ENCODE assay signal across 12 mouse cellular contexts in genomic region chr2:163798411-163798810, GRCm38 (mm10). TPM values are rescaled to one million over a fixed set of nuclear protein-coding genes. Genes with fewer than 3 reads are reported as not detected.
DNase-seq lines count a peak whose midpoint lies in the region; ATAC-seq and TF ChIP-seq lines count a peak whose summit lies in the region.
"Had no signal": no experiment of that assay in that cellular context is flagged by ENCODE, and none has a peak within 500 bp of the region (broad histone marks: within the 10 kb centered on the region; RNA-seq: fewer than 3 reads in every experiment).

No protein-coding gene starts in this region.

- H3K9ac ChIP-seq in embryonic facial prominence, embryonic 15.5 days, result no peak overlapping the region

- TF ChIP-seq CTCF in left cerebral cortex, adult 2 months (IDR thresholded peaks at IDR 0.05), result no peak

- 32% methylated on average over 7 of the region's 7 CpGs for WGBS in embryonic facial prominence, embryonic 15.5 days

- H3K4me1 ChIP-seq in embryonic facial prominence, embryonic 15.5 days, result peaks cover 17% of the 10 kb centered on the region

- no peak overlapping the region for H3K4me2 ChIP-seq in embryonic facial prominence, embryonic 15.5 days (replicated peaks)

- no peak overlapping the region for H3K27ac ChIP-seq in left cerebral cortex, adult 2 months
- peak overlapping the region; percentile 69 for H3K27ac ChIP-seq in embryonic facial prominence, embryonic 15.5 days (replicated peaks)

- H3K27me3 ChIP-seq in embryonic facial prominence, embryonic 15.5 days, result no peaks in the 10 kb centered on the region

- no peaks in the 10 kb centered on the region for H3K36me3 ChIP-seq in embryonic facial prominence, embryonic 15.5 days

- intact Hi-C loops in left cerebral cortex, postnatal 4 days (cut with DNase I), result no loop called here
- intact Hi-C loops in left cerebral cortex, adult 2 months (cut with DNase I), result no loop called here
- intact Hi-C loops in heart, postnatal 14 days (cut with DNase I), result no loop called here

- DNase-seq in left cerebral cortex, postnatal 4 days, result peak; percentile 30
- DNase-seq in left cerebral cortex, adult 2 months (ENCODE audit: extremely low spot score in 1 of 2, low spot score in 2 of 2), result no peak
- peak; percentile 54 to 72 for DNase-seq in heart, postnatal 14 days
- peak; percentile 68 to 88 for DNase-seq in lung, postnatal 4 days
- DNase-seq in frontal cortex, postnatal 10 days (ENCODE audit: low spot score in 2 of 2), result no peak
- no peak for DNase-seq in embryo, embryonic 11 days
- no peak for DNase-seq in thymus, postnatal 14 days
- DNase-seq: right cerebral cortex, postnatal 4 days; thymus, postnatal 4 days had no signal

- ATAC-seq in embryonic facial prominence, embryonic 15.5 days (ENCODE audit: insufficient number of reproducible peaks, low FRiP score, low TSS enrichment, low read depth), result peak; percentile 63

- H3K9me3 ChIP-seq in embryonic facial prominence, embryonic 15.5 days (replicated peaks), result no peaks in the 10 kb centered on the region

- no peak overlapping the region for H3K4me3 ChIP-seq in left cerebral cortex, adult 2 months
- H3K4me3 ChIP-seq in embryonic facial prominence, embryonic 15.5 days (replicated peaks), result no peak overlapping the region

RNA-seq across cellular contexts. Expression of gene Ccn5, which starts 22.2 kb away (rescaled TPM):
- under 1 TPM in 1 of 2 experiments, not detected in 1; 0.34 TPM for total RNA-seq in left cerebral cortex, postnatal 4 days (2021)
- under 1 TPM; 0.19 to 0.38 TPM for total RNA-seq in left cerebral cortex, adult 2 months (2021)
- polyA plus RNA-seq in embryonic facial prominence, embryonic 15.5 days (2015; fragmentation: Nextera tagmentation; extraction: Ambion mirVana), result 1.4 and 2.9 TPM in 2 replicates
- under 1 TPM; 0.29 to 0.88 TPM for total RNA-seq in heart, postnatal 14 days (2021)
- total RNA-seq: hematopoietic stem cell, adult 5-6 weeks had no signal

RNA-seq across cellular contexts. Expression of gene Ada, which starts 48.4 kb away (rescaled TPM):
- total RNA-seq in left cerebral cortex, postnatal 4 days (2021), result 1 to 10 TPM; 5.0 to 5.9 TPM
- under 1 TPM; 0.79 to 0.93 TPM for total RNA-seq in left cerebral cortex, adult 2 months (2021)
- 8.1 and 8.4 TPM in 2 replicates for polyA plus RNA-seq in embryonic facial prominence, embryonic 15.5 days (2015; fragmentation: Nextera tagmentation; extraction: Ambion mirVana)
- 1 to 10 TPM; 1.2 to 3.2 TPM for total RNA-seq in heart, postnatal 14 days (2021)

RNA-seq across cellular contexts. Expression of gene Kcnk15, which starts 55.0 kb away (rescaled TPM):
- total RNA-seq in left cerebral cortex, postnatal 4 days (2021), result not detected
- total RNA-seq in left cerebral cortex, adult 2 months (2021), result under 1 TPM in 1 of 2 experiments, not detected in 1; 0.28 TPM
- polyA plus RNA-seq in embryonic facial prominence, embryonic 15.5 days (2015; fragmentation: Nextera tagmentation; extraction: Ambion mirVana), result not detected in 2 replicates
- total RNA-seq in heart, postnatal 14 days (2021), result not detected
- total RNA-seq: hematopoietic stem cell, adult 5-6 weeks had no signal
- polyA plus RNA-seq: liver, embryonic 16.5 days had no signal

Comparison
In these comparisons a context has a peak if more than half of its experiments do, and no peak if none do; other contexts are left out.
1. DNase-seq: peak in left cerebral cortex, postnatal 4 days (single experiment), heart, postnatal 14 days (2 of 2) and lung, postnatal 4 days (2 of 2); none in left cerebral cortex, adult 2 months (0 of 2), frontal cortex, postnatal 10 days (0 of 2), embryo, embryonic 11 days (single experiment) and thymus, postnatal 14 days (single experiment).